Mouse (Mus musculus) lung, embryonic 14.5 days (tissue): ENCODE measurements at regions not wholly inside any gene's neighbourhood (a gene's known extent, or its start where the extent isn't known, plus 50 kb on each side); places are given as distances from the start of the nearest gene placed in this dataset.

ENCODE experiments used
- ATAC-seq: fragments of 200-750 bp; cut with Nextera tagmentation; 2 replicates; pipeline ENCODE4 v1.8.0; 2017; ENCODE audit warnings: mild to moderate bottlenecking, moderate TSS enrichment, moderate library complexity; ENCODE audit not compliant: insufficient read depth
- DNase-seq: peaks from one replicate; pipeline ENCODE4 v3.0.0-alpha.2; 2015
- H3K27ac ChIP-seq: fragments of 300-500 bp; sonication (generic); 2 replicates; pipeline ENCODE4 v1.5.1; 2014; ENCODE audit warnings: low read depth, mild to moderate bottlenecking, moderate library complexity
- H3K27me3 ChIP-seq: fragments of 300-500 bp; sonication (generic); 2 replicates; pipeline ENCODE4 v1.6.1; 2014; ENCODE audit warnings: low read length, control low read depth; ENCODE audit not compliant: insufficient read depth
- H3K36me3 ChIP-seq: fragments of 300-500 bp; sonication (generic); 2 replicates; pipeline ENCODE4 v1.6.1; 2014; ENCODE audit warnings: control low read depth; ENCODE audit not compliant: insufficient read depth
- H3K4me1 ChIP-seq: fragments of 300-500 bp; sonication (generic); 2 replicates; pipeline ENCODE4 v1.6.1; 2014; ENCODE audit warnings: antibody characterized with exemption, control low read depth; ENCODE audit not compliant: insufficient read depth
- H3K4me2 ChIP-seq: fragments of 300-500 bp; sonication (generic); 2 replicates; pipeline ENCODE4 v1.6.1; 2014; ENCODE audit warnings: mild to moderate bottlenecking
- H3K4me3 ChIP-seq: fragments of 300-500 bp; sonication (generic); 2 replicates; pipeline ENCODE4 v1.5.1; 2014; ENCODE audit warnings: low read depth, low read length
- H3K9ac ChIP-seq: fragments of 300-500 bp; sonication (generic); 2 replicates; pipeline ENCODE4 v1.6.1; 2014
- H3K9me3 ChIP-seq: fragments of 300-500 bp; sonication (generic); 2 replicates; pipeline ENCODE4 v1.6.1; 2016; ENCODE audit warnings: low read depth, low read length, control low read depth
- CTCF ChIP-seq: IDR thresholded peaks from 2 replicates; pipeline ENCODE4 v1.5.1; 2016; ENCODE audit warnings: antibody characterized with exemption, low read depth
- WGBS: fragments of 180-500 bp; shearing (Covaris S2); extraction: QIAGEN DNeasy Blood & Tissue Kit; methylation state at CpG from one replicate; pipeline ENCODE4 v1.1.7; 2014; 5-methylcytosine and 5-hydroxymethylcytosine counted together

DNA sequence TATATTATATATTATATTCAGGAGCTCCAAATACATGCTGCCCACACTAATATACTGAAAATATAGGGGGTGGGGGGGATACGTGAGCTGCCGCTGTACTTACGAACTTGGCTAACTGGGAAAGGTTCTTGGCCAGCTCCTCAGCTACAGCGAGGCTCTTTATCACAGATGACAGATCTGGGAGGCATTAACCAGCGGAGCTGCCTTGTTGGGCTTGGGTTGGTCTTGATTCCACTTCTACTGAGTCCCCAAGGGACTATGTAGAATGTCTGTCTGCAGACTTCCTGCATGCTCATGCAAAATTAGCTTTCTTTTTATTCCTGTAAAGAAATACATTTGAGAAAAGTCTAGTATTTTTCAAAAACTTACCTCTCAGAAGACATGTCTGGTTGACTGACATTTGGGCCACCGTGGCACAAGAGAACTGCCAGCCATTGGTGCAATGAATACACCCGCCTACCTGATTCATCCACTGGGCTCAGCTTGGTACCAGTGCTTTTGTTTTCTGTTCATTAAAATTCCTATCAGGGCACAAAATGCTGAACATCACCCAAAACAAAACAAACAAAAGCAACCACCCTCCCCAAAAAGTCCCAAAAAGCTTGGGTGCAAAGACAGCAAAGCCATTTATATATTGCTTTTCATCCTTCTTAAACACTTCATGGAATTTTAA is 253.2 kb downstream of the Spry2 start:
- Histone ChIP-seq H3K4me1 (no peaks in the 10 kb centered on the region), H3K9me3 (no peaks in the 10 kb centered on the region), H3K27ac (no peak overlapping the region), H3K4me2 (no peak overlapping the region), H3K27me3 (no peaks in the 10 kb centered on the region), H3K4me3 (no peak overlapping the region), H3K36me3 (no peaks in the 10 kb centered on the region), H3K9ac (no peak overlapping the region)
- DNase-seq (no peak), ATAC-seq (no peak)
- WGBS, result 81% methylated on average over 7 of the region's 7 CpGs
- TF ChIP-seq CTCF, result no peak

DNA sequence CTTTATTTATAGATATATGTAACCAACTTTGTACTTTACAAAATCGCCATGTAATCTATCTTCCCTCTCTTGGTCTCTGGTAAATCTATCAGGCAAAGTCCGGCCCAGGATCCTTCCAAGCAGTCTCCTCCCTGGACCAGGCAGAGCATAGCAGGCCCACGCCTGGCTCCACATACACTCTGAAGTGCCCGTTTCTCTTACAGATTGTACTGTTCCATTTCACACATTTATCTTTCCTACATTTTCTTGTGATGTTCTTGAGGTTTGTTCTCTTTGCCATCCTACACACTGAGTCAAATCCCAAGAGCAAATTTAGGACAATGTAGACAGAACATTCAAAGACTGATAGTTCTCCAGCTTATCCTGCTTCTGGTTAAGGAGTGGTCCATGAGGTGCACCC is 264.3 kb downstream of the Spry2 start:
- no peak for TF ChIP-seq CTCF
- no peak for ATAC-seq
- WGBS, result 86% methylated on average over 4 of the region's 4 CpGs
- Histone ChIP-seq H3K4me2 (no peak overlapping the region), H3K4me1 (no peaks in the 10 kb centered on the region), H3K9me3 (no peaks in the 10 kb centered on the region), H3K27ac (no peak overlapping the region), H3K36me3 (no peaks in the 10 kb centered on the region), H3K4me3 (no peak overlapping the region), H3K27me3 (no peaks in the 10 kb centered on the region), H3K9ac (no peak overlapping the region)
- DNase-seq, result no peak

DNA sequence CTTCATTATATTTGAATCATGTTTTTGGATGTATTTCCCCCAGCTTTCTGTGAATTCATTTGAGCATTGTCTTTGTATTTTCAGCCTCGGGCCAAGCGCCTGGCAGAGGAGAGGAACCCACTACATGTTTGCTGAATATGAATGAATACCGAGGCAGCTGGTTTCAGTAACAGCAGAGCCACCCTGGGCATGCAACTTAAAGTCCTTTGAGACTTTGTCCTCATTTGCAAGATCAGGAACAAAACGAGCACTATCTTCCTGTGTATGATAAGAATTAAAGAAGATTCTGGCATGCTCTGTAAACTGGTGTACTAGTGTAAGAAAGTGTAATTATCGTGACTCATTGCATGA is 265.0 kb downstream of the Spry2 start:
- no peak for ATAC-seq
- H3K9ac ChIP-seq, result no peak overlapping the region
- H3K4me1 ChIP-seq, result no peaks in the 10 kb centered on the region
- no peaks in the 10 kb centered on the region for H3K9me3 ChIP-seq
- WGBS, result 84% methylated on average over 5 of the region's 5 CpGs
- H3K36me3 ChIP-seq, result no peaks in the 10 kb centered on the region
- no peaks in the 10 kb centered on the region for H3K27me3 ChIP-seq
- no peak overlapping the region for H3K4me3 ChIP-seq
- no peak for DNase-seq
- H3K27ac ChIP-seq, result no peak overlapping the region
- H3K4me2 ChIP-seq, result no peak overlapping the region
- TF ChIP-seq CTCF, result no peak

DNA sequence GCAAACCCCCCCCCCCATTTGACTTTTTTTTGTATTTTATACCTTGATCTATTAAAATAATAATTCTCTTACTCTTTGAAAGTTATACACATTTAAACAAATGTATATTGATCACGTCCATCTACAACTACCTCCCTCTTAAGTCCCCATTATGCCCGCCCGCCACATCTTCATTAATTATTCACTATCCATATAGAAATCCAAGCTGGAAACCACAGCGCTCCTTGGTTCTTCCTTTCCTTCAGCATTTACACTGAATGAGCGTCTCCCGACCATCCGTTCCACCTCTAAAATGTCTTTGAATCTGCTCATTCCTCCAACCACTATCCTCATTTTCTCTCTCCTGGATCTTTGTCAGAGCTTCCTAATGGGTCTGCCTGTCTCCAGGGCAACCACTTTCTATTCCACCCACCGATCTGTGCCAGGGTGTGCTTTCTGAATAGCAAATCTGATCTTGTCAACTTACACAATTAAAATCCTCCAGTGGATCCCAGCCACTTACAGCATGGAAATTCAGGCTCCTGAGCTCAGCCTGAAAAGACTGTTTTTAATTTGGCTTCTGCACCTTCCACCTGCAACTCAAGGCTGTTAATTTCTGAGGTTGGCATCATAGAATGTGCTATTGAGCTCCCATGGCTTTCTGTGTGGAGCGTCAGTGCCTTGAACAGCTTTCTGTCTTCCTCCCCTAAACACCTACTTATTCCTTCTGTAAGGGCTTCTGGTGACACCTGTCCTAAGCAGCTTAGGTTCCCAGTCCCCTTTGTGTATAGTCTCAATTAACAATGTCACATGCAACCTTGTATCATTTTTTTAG is 265.5 kb downstream of the Spry2 start:
- H3K4me3 ChIP-seq, result no peak overlapping the region

DNA sequence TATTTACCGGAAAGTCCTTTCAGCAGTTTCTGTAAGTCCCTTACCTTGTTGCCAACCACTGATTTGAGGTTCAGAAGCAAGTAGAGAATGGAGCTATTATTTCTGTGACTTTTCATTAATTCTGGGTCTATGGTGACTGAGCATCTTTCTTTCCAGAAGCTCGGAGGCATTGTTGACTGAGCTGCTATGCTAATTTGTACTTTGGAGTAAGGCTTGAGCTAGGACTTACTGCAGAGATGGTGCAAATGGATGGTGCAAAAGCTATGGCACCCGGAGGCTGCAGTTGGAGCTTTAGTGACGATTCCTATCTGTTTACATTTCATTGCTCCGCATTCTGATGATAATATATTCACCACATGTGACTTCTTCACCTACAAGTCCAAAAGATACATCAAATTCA is 266.2 kb downstream of the Spry2 start:
- no peak overlapping the region for H3K4me2 ChIP-seq
- no peak overlapping the region for H3K4me3 ChIP-seq
- TF ChIP-seq CTCF, result no peak
- WGBS, result 68% methylated on average over 5 of the region's 5 CpGs
- no peaks in the 10 kb centered on the region for H3K4me1 ChIP-seq
- H3K36me3 ChIP-seq, result no peaks in the 10 kb centered on the region
- H3K27me3 ChIP-seq, result no peaks in the 10 kb centered on the region
- no peak overlapping the region for H3K27ac ChIP-seq
- DNase-seq (no peak), ATAC-seq (no peak)
- H3K9me3 ChIP-seq, result no peaks in the 10 kb centered on the region
- H3K9ac ChIP-seq, result no peak overlapping the region

More for the DNA sequence above, 265.5 kb downstream of the Spry2 start:
- no peaks in the 10 kb centered on the region for H3K9me3 ChIP-seq
- TF ChIP-seq CTCF, result no peak
- H3K9ac ChIP-seq, result no peak overlapping the region
- 88% methylated on average over 9 of the region's 9 CpGs for WGBS
- H3K27me3 ChIP-seq, result no peaks in the 10 kb centered on the region
- H3K4me2 ChIP-seq, result no peak overlapping the region
- no peaks in the 10 kb centered on the region for H3K36me3 ChIP-seq
- H3K27ac ChIP-seq, result no peak overlapping the region
- ATAC-seq (no peak), DNase-seq (no peak)
- no peaks in the 10 kb centered on the region for H3K4me1 ChIP-seq

DNA sequence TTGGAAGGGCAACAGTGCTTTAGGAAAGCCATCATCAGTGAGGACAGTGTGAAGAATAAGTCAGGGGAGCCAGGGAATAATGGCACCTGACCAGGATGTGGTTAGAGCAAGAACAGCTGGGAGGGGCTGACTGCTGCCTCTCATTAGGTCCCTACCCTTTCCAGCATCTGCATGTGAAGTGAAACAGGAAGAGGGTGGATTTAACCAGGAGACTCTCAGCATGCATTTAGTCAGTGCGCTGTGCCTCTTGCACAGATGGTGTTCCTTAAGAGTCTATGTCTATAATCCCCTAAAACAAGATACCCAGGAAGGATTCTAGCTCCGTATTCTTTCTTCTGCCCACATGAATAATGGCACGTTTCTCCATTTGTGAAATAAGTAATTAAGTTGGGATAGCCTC is 267.9 kb downstream of the Spry2 start:
- WGBS, result 73% methylated on average over 3 of the region's 3 CpGs
- ATAC-seq (no peak), DNase-seq (no peak)
- TF ChIP-seq CTCF, result no peak
- Histone ChIP-seq H3K27me3 (no peaks in the 10 kb centered on the region), H3K9me3 (no peaks in the 10 kb centered on the region), H3K27ac (no peak overlapping the region), H3K36me3 (no peaks in the 10 kb centered on the region), H3K4me2 (no peak overlapping the region), H3K9ac (no peak overlapping the region), H3K4me3 (no peak overlapping the region), H3K4me1 (no peaks in the 10 kb centered on the region)

DNA sequence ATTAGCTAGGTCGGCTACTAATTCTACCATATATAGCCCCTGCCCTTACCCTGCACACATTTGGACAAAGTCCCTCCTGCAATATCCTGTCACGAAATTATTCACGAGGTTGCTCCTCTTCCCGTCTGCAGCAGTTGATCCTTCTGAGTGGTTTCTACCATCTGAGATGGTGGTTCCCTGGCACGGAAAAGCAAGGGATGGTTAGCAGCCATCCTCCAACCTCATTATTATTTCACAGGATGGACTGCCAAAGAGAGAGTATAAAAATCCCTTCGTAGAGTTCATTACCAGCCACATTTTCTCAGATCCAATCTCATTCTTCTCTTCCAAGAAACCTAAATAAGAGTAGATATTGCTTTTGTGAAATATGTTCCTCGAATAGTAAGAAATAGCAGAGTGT is 272.2 kb downstream of the Spry2 start:
- no peaks in the 10 kb centered on the region for H3K27me3 ChIP-seq
- no peak overlapping the region for H3K4me3 ChIP-seq
- H3K36me3 ChIP-seq, result no peaks in the 10 kb centered on the region
- DNase-seq (no peak), ATAC-seq (no peak)
- 74% methylated on average over 7 of the region's 7 CpGs for WGBS
- H3K9me3 ChIP-seq, result no peaks in the 10 kb centered on the region
- no peak for TF ChIP-seq CTCF
- H3K4me1 ChIP-seq, result no peaks in the 10 kb centered on the region
- H3K9ac ChIP-seq, result no peak overlapping the region
- no peak overlapping the region for H3K27ac ChIP-seq
- H3K4me2 ChIP-seq, result no peak overlapping the region
